Mouse (Mus musculus) left cerebral cortex, postnatal 10 days (tissue): Measurements from ENCODE around the gene Mark3. TPM values are rescaled to one million over a fixed set of nuclear protein-coding genes. Genes with fewer than 3 reads are reported as not detected.
A peak's percentile ranks its signal among the peaks of the same experiment; 100 is the strongest.
"Not testable (repeated sequence)": the region's sequence is repeated elsewhere in the genome, so short reads cannot be mapped to it uniquely, and the experiment has no call there.

Source experiments
- DNase-seq, 2 experiments: peaks; one replicate each; pipeline ENCODE4 v3.0.0; 2021 to 2022; ENCODE audit warnings: low spot score in 2 of 2, mixed read lengths in 1 of 2; ENCODE audit errors: extremely low spot score in 1 of 2
- intact Hi-C: fragments of 180-260 bp; cut with DNase I; formaldehyde crosslinking; loops from one replicate; pipeline ENCODE4 v1.15.1; 2025
- total RNA-seq, 2 experiments: library from RNA; stranded (reverse); gene quantifications; 2 replicates each; pipeline ENCODE4 v1.2.3; 2021

Gene Mark3
- total RNA-seq, 2 experiments from 2014 or later, result 132 to 137 TPM

- intact Hi-C loops, result no loop called here
- DNase-seq, result no peak
These were observed 29.5 kb downstream of the Mark3 start for GRCm38 (mm10) chr12:111603871-111604270.

- intact Hi-C loops, result no loop called here
- no peak for DNase-seq
These were observed 31.3 kb downstream of the Mark3 start for GRCm38 (mm10) chr12:111605619-111606018.

- DNase-seq, result no peak
- intact Hi-C loops, result no loop called here
These were observed 33.7 kb downstream of the Mark3 start for GRCm38 (mm10) chr12:111608015-111608414.

GRCm38 (mm10) chr12:111614475-111615141 is 40.3 kb downstream of the Mark3 start:
- intact Hi-C loops, result no loop called here
- DNase-seq, result no peak

DNA sequence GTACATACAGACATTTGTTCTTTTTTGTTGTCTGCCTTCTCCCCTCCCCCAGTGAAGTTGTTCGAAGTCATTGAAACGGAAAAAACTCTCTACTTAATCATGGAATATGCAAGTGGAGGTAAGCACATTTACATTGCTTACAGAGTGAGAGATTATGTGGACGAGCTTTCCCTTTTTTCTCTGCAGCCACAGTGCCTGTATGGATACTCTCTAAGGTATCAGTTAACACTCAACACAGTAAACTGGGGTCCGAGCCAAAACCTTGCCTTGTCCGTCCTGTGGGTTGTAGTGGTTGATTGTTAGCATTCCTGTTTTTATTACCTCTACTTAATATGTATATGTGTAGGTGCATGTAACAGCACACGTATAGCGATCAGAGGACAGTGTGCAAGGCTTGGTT is 43.9 kb downstream of the Mark3 start:
- no peak for DNase-seq
- intact Hi-C loops, result no loop called here

DNA sequence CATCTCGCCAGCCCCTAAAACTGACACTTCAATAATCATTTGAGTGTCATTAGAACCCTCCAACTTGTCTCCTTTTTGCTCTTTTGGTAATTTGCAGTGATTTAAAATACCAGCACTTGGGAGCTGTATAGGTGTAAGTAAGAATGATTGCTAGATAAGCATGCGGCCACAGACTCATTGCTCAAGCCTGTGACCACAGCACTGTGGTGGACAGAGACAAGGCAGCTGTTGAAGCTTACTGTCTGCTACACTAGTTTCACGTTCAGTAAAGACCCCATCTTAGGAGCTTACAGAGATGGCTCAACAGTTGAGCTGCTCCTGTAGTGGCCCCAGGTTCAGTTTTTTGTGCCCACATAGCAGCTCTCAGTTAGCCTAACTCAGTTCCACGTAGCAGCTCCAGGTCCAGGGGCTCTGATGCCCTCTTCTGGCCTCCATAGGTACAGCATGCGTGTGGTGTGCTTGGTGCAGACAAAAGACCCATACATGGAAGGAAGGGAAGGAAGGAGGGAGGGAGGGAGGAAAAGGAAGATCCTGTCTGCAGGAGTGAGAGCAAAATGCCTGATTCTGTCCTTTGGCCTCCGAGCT is 73.8 kb downstream of the Mark3 start:
- intact Hi-C loops, result no loop called here
- peak in 1 of 2 experiments; percentile 76 for DNase-seq

- intact Hi-C loops, result loop anchor here (5.0 kb wide), 1 partner anchor 44 kb away; no protein-coding TSS in a partner anchor
- no peak for DNase-seq
These were observed 78.6 kb downstream of the Mark3 start for GRCm38 (mm10) chr12:111652953-111653352.

GRCm38 (mm10) chr12:111653434-111653833 is 79.1 kb downstream of the Mark3 start:
- intact Hi-C loops, result loop anchor here (5.0 kb wide), 1 partner anchor 44 kb away; no protein-coding TSS in a partner anchor
- peak in 1 of 2 experiments; percentile 75 for DNase-seq

GRCm38 (mm10) chr12:111655695-111656094 is 81.4 kb downstream of the Mark3 start:
- no peak for DNase-seq
- intact Hi-C loops, result no loop called here

GRCm38 (mm10) chr12:111659331-111659730 is 85.0 kb downstream of the Mark3 start:
- intact Hi-C loops, result no loop called here
- no peak for DNase-seq

DNA sequence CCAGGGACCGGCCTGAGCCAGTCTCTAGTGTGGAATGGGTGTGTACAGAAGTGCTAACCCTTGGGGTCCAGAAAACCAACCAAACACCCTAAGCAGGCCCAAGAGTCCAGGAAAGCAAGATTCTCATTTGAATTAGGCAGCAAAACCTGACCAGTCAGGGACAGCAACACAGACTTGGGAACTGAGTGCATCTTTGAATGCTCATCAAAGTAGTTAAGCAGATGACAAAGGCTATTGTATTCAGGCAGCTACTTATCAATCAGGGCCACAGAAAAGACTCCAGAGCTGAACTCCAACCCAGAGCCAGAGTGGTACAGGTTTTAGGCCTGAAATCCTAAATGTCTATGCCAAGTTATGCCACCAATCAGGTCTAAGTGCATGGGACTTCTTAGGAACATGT is 86.3 kb downstream of the Mark3 start:
- DNase-seq, result no peak
- intact Hi-C loops, result no loop called here

- intact Hi-C loops, DNase-seq: not testable (repeated sequence)
These were observed 87.2 kb downstream of the Mark3 start for GRCm38 (mm10) chr12:111661554-111661953.

DNA sequence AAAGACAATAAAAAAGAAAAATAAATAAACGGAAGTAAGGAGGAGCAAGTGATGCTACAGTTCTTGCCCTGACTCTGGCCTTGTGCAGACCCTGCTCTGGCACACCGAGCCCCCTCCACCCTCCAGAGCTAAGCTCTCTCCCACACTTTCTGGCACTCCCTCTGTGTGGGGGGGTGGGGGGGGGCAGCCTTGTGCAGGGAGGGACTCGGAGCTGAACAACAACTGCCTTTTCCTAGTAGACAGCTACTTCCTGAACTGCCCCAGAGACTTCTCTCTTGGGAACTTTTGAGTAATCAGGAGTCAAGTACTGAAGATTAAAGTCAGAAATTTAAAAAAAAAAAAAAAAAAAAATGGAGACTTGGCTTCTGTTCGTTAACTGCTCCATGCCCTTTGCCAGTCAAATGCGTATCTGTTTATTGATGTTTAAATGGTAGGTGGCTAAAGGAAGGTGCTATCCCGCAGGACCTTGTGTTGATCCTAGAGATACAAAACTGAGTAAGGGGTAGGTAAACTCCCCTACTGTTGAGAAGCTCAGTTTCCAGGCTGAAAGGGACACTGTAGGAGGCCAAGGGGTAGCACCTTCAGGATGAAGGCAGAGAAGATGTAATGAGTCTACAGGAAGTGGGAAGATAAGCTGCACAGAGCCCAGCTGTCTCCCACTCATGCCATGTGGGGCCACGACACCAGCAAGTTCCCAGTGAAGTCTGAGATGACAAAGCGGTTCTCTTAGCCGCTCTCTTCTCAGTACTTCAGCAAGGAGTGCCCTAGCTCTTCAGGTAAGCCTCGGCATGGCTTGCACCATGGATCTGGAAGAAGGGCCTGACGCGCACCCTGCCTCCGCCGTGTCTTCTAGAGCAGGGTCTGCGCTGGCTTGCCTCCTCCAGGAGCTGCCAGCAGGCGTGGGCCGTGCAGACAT is 89.2 kb downstream of the Mark3 start:
- no peak for DNase-seq
- intact Hi-C loops, result no loop called here

DNA sequence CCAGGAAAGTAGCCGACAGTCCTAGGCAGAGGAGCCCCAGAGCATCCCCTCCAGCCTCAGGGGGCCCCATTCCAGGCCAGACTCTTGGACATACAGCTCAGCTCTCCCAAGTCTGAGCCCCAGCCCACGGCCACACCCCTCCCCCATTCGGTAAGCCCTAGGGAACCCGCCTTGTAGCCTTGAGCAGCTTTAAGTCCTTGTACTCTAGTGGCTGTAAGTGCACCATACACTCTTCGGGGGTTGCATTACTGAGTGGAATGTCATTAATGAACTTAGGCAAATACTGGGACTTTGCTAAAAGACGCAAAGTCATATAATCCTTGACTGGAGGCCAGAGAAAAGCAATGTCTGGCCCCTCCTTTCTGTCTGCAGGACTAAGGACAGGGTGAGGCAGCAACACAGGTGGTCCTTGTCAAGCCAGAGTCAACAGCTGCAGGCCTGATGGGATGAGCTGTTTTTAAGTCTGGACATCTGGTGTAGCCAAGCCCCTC is 89.9 kb downstream of the Mark3 start:
- intact Hi-C loops, result no loop called here
- peak in 1 of 2 experiments; percentile 57 for DNase-seq

GRCm38 (mm10) chr12:111665041-111665880 is 90.9 kb downstream of the Mark3 start:
- DNase-seq, result no peak
- intact Hi-C loops, result no loop called here

- DNase-seq, result no peak
- intact Hi-C loops, result no loop called here
These were observed 92.1 kb downstream of the Mark3 start for GRCm38 (mm10) chr12:111666380-111666779.

GRCm38 (mm10) chr12:111667421-111667820 is 93.1 kb downstream of the Mark3 start:
- intact Hi-C loops, result no loop called here
- DNase-seq, result no peak

DNA sequence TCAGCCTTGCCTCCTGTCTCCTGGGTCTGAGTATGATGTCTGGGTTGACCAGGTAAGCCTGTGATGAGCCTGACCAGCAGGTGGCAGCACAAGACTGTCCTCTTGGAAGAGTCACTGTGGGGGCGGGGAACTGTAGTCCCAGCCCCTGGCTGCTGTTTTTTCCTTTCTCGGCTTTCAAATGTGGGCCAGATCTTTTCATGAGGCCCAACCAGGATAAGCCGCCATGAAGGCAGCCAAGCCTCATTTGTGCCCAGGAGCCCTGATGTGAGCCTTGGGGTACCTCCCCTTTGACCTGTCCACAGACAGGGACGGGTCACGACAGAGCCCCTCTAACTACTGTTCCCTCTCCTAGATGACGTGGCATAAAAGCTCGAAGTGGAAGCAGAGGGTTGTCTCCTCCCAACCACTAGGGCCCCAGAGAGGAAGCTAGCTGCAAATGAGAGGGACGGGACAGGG is 94.2 kb downstream of the Mark3 start:
- intact Hi-C loops, result loop anchor here (1.0 kb wide), 1 partner anchor 28 kb away; no protein-coding TSS in a partner anchor

More for the DNA sequence above, 94.2 kb downstream of the Mark3 start:
- peak; percentile 93 to 97 for DNase-seq
